Mouse (Mus musculus) inflammation-experienced regulatory T-cells (primary cell): Measurements from ENCODE around the gene Rarres1. TPM values are rescaled to one million over a fixed set of nuclear protein-coding genes. Genes with fewer than 3 reads are reported as not detected.

Source experiments
- polyA plus RNA-seq, 2 experiments: library from polyadenylated mRNA; unstranded; fragments of 100-300 nt; shearing (Covaris generic); gene quantifications; one replicate each; pipeline ENCODE4 v1.2.1; 2017

Gene Rarres1
- polyA plus RNA-seq: under 1 TPM; 0.12 to 0.21 TPM

GRCm38 (mm10) chr3:67515274-67515801, at the start of gene Rarres1:
Rarres1 (minus strand) TSS chr3:67515523.

GRCm38 (mm10) chr3:67463450-67464372, 51.6 kb downstream of the Rarres1 start, which contains the start of gene Lxn:
Lxn (minus strand) TSS chr3:67463926.

GRCm38 (mm10) chr3:67429999-67430380, 85.3 kb downstream of the Rarres1 start, which contains the start of gene Gfm1:
Gfm1 (plus strand) TSS chr3:67430096.

Other genes with a start within 250 kb of the Rarres1 start
- 1 to 10 TPM in 1 of 2 experiments, not detected in 1; 2.0 TPM for gene Mlf1, start 141.4 kb downstream of the Rarres1 start, polyA plus RNA-seq
- not detected for gene Gm17402, start 140.4 kb downstream of the Rarres1 start, polyA plus RNA-seq
- 10 to 100 TPM; 27.1 to 34.9 TPM for gene Gfm1, start 85.4 kb downstream of the Rarres1 start, polyA plus RNA-seq
- 10 to 100 TPM; 41.9 to 74.3 TPM for gene Lxn, start 51.6 kb downstream of the Rarres1 start, polyA plus RNA-seq
- gene Mfsd1, start 67.2 kb upstream of the Rarres1 start, polyA plus RNA-seq: 10 to 100 TPM; 64.7 to 66.0 TPM